Mouse (Mus musculus) olfactory bulb, adult 2 months (tissue): ENCODE data around the gene Tex14.

Experiments
- CTCF ChIP-seq: fragments of 200-500 bp; IDR thresholded peaks from 2 replicates; pipeline ENCODE4 v1.5.1; 2012; ENCODE audit warnings: low read depth, mild to moderate bottlenecking, low read length, moderate library complexity; ENCODE audit not compliant: insufficient read depth
- POLR2A ChIP-seq: fragments of 200-500 bp; IDR thresholded peaks from 2 replicates; pipeline ENCODE4 v1.6.1; 2012; ENCODE audit warnings: mild to moderate bottlenecking, low read depth, low read length, moderate library complexity; ENCODE audit not compliant: insufficient read depth

DNA sequence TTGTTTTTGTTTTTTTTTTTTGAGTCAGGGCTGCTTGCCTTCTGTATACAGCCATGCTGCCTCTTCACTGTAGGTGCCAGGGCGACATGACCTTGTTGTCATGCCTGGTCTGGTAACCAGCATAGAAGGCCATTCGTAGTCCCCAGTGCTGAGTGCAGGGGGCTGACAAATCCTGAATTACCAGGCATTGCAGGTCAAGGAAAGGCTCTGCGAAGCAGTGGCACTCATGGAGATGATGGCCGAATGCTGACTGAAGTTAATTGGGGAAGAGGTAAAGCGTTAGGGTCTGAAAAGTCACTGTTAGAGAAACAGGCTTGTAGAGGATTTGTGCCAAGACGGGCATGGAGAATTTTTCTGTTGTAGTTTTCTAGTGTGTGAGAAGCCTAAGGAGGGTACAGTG lies 55.7 kb downstream of the Tex14 start:
- TF ChIP-seq CTCF = no peak
- TF ChIP-seq POLR2A = no peak
